Mouse (Mus musculus) erythroblast, embryonic 14.5 days (primary cell): Measurements from ENCODE around the gene Cd101.

Experiments used
- GATA1 ChIP-seq: IDR thresholded peaks from 2 replicates; pipeline ENCODE4 v1.6.1; 2012; ENCODE audit warnings: low read length, inconsistent platforms, mixed read lengths
- TAL1 ChIP-seq: IDR thresholded peaks from 3 replicates; pipeline ENCODE4 v1.6.1; 2012; ENCODE audit warnings: low read length, inconsistent platforms, mixed read lengths

GRCm38 (mm10) chr3:101066175-101066574, 36.8 kb upstream of the Cd101 start:
- TF ChIP-seq GATA1 (no peak), TAL1 (no peak)
